Mouse (Mus musculus): ENCODE data around the gene Lpcat4.

GRCm38 (mm10) chr2:112239935-112240721, 860 bp downstream of the Lpcat4 start:
- TF ChIP-seq POLR2A (IDR thresholded peaks at IDR 0.05; ENCODE audit: borderline replicate concordance, insufficient read depth, low read length) = no peak
- no peak for TF ChIP-seq CTCF (IDR thresholded peaks at IDR 0.05; ENCODE audit: borderline replicate concordance, insufficient read depth, low read depth, low read length)
